Mouse (Mus musculus): ENCODE measurements around the gene Map3k5.

DNA sequence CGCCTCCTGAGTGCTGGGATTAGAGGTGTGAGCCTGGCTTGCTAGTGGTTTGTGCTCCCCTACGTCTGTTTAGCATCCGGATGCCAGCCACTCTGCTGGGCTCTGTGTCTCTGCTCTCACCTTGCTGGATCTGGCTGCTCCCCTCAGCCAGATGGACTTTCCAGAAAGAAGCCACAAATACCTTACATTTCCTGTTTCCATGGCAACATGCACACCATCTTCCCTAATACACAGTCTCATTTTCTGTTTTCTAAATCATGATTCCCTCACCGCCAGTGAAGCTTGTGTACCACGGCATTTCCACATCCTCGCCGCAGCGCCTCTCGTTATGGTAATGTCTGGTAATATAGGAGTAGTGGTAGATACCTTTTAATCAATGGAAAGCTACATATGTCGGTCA lies 84.1 kb downstream of the Map3k5 start:
- no peak for TF ChIP-seq POLR2AphosphoS2 (IDR thresholded peaks at IDR 0.05; ENCODE audit: insufficient read length, low read depth)
- TF ChIP-seq POLR2A (IDR thresholded peaks at IDR 0.05; ENCODE audit: insufficient read length, low read depth), result no peak
- no peak for TF ChIP-seq MYOD1 (IDR thresholded peaks at IDR 0.05; ENCODE audit: control insufficient read depth in 1 of 3, insufficient read length in 2 of 3, low read depth in 2 of 3)
